Mouse (Mus musculus) midbrain, embryonic 13.5 days (tissue): ENCODE data around the gene Lhx1. TPM values are rescaled to one million over a fixed set of nuclear protein-coding genes. Genes with fewer than 3 reads are reported as not detected.

Experiments
- ATAC-seq: fragments of 200-750 bp; cut with Nextera tagmentation; 2 replicates; pipeline ENCODE4 v1.8.0; 2017; ENCODE audit warnings: mild to moderate bottlenecking, moderate TSS enrichment, moderate library complexity
- H3K27ac ChIP-seq: fragments of 300-500 bp; sonication (generic); 2 replicates; pipeline ENCODE4 v1.5.1; 2015; ENCODE audit warnings: inconsistent platforms, mild to moderate bottlenecking, moderate library complexity
- H3K27me3 ChIP-seq: fragments of 300-500 bp; sonication (generic); 2 replicates; pipeline ENCODE4 v1.6.1; 2015; ENCODE audit warnings: mild to moderate bottlenecking, inconsistent platforms
- H3K36me3 ChIP-seq: fragments of 300-500 bp; sonication (generic); 2 replicates; pipeline ENCODE4 v1.6.1; 2015; ENCODE audit warnings: mild to moderate bottlenecking, inconsistent platforms
- H3K4me1 ChIP-seq: fragments of 300-500 bp; sonication (generic); replicated peaks from 2 replicates; pipeline ENCODE4 v1.6.1; 2015; ENCODE audit warnings: inconsistent platforms
- H3K4me2 ChIP-seq: fragments of 300-500 bp; sonication (generic); replicated peaks from 2 replicates; pipeline ENCODE4 v1.6.1; 2015; ENCODE audit warnings: moderate library complexity, mild to moderate bottlenecking, inconsistent platforms
- H3K4me3 ChIP-seq: fragments of 300-500 bp; sonication (generic); replicated peaks from 2 replicates; pipeline ENCODE4 v1.5.1; 2015; ENCODE audit warnings: mild to moderate bottlenecking, inconsistent platforms
- H3K9ac ChIP-seq: fragments of 300-500 bp; sonication (generic); replicated peaks from 2 replicates; pipeline ENCODE4 v1.6.1; 2015; ENCODE audit warnings: mild to moderate bottlenecking, inconsistent platforms
- H3K9me3 ChIP-seq: fragments of 300-500 bp; sonication (generic); 2 replicates; pipeline ENCODE4 v1.6.1; 2016; ENCODE audit warnings: mild to moderate bottlenecking, inconsistent platforms
- WGBS: fragments of 180-500 bp; shearing (Covaris S2); methylation state at CpG from one replicate; pipeline ENCODE4 v1.1.7; 2015; 5-methylcytosine and 5-hydroxymethylcytosine counted together
- polyA plus RNA-seq: library from polyadenylated mRNA; unstranded; fragments of >200 nt; fragmentation: Nextera tagmentation; extraction: Ambion mirVana; gene quantifications from 2 replicates; pipeline ENCODE4 v1.2.1, GENCODE M21; 2015

The Lhx1 gene
- 57.5 and 62.7 TPM in 2 replicates for polyA plus RNA-seq

- Histone ChIP-seq H3K36me3 (no peaks in the 10 kb centered on the region), H3K4me2 (peak within 1 kb of the TSS; percentile 71), H3K4me3 (peak within 1 kb of the TSS; percentile 61), H3K27me3 (peaks cover 100% of the 10 kb centered on the region), H3K4me1 (peaks cover 55% of the 10 kb centered on the region), H3K27ac (peak within 1 kb of the TSS; percentile 91), H3K9ac (peak within 1 kb of the TSS; percentile 89), H3K9me3 (no peaks in the 10 kb centered on the region)
- peak; percentile 92 for ATAC-seq
- under 1% methylated on average over 64 of the region's 64 CpGs for WGBS
Measured at GRCm38 (mm10) chr11:84525421-84526274, at the start of gene Lhx1. Gene Lhx1 (minus strand): TSS chr11:84525535.

GRCm38 (mm10) chr11:84574834-84575233 lies 49.5 kb upstream of the Lhx1 start:
- Histone ChIP-seq H3K4me3 (no peak overlapping the region), H3K4me1 (peaks cover 62% of the 10 kb centered on the region), H3K4me2 (no peak overlapping the region), H3K9me3 (no peaks in the 10 kb centered on the region), H3K27me3 (peaks cover 12% of the 10 kb centered on the region; the same call in 1 of the 2 replicates), H3K9ac (no peak overlapping the region), H3K36me3 (no peaks in the 10 kb centered on the region), H3K27ac (peak overlapping the region; percentile 41)
- WGBS: 11% methylated on average over 8 of the region's 8 CpGs
- 0 out of 2 replicates have a peak, but pooled peaks have one; percentile 52 for ATAC-seq

GRCm38 (mm10) chr11:84573637-84574036 lies 48.3 kb upstream of the Lhx1 start:
- H3K4me3 ChIP-seq: no peak overlapping the region
- H3K27ac ChIP-seq: peak overlapping the region; percentile 37
- no peak overlapping the region for H3K9ac ChIP-seq
- no peak overlapping the region for H3K4me2 ChIP-seq
- H3K4me1 ChIP-seq: peaks cover 61% of the 10 kb centered on the region
- H3K9me3 ChIP-seq: no peaks in the 10 kb centered on the region
- peaks cover 12% of the 10 kb centered on the region; the same call in 1 of the 2 replicates for H3K27me3 ChIP-seq
- 28% methylated on average over 8 of the region's 8 CpGs for WGBS
- no peaks in the 10 kb centered on the region for H3K36me3 ChIP-seq
- 0 out of 2 replicates have a peak, but pooled peaks have one; percentile 7 for ATAC-seq

GRCm38 (mm10) chr11:84570812-84571211 lies 45.5 kb upstream of the Lhx1 start:
- 68% methylated on average over 5 of the region's 5 CpGs for WGBS
- H3K27ac ChIP-seq: peak overlapping the region; percentile 89
- ATAC-seq: no peak
- H3K9ac ChIP-seq: no peak overlapping the region
- no peak overlapping the region for H3K4me3 ChIP-seq
- no peaks in the 10 kb centered on the region for H3K9me3 ChIP-seq
- H3K4me1 ChIP-seq: peaks cover 57% of the 10 kb centered on the region
- H3K4me2 ChIP-seq: no peak overlapping the region
- H3K27me3 ChIP-seq: peaks cover 3% of the 10 kb centered on the region; the same call in 1 of the 2 replicates
- no peaks in the 10 kb centered on the region for H3K36me3 ChIP-seq

- peaks cover 57% of the 10 kb centered on the region for H3K4me1 ChIP-seq
- no peak overlapping the region for H3K4me3 ChIP-seq
- peak; percentile 62 for ATAC-seq
- 37% methylated on average over 12 of the region's 12 CpGs for WGBS
- peak overlapping the region; percentile 28 for H3K4me2 ChIP-seq
- H3K27ac ChIP-seq: peak overlapping the region; percentile 89
- H3K27me3 ChIP-seq: no peaks in the 10 kb centered on the region
- H3K9ac ChIP-seq: peak overlapping the region; percentile 37; the same call in 1 of the 2 replicates
- H3K36me3 ChIP-seq: no peaks in the 10 kb centered on the region
- no peaks in the 10 kb centered on the region for H3K9me3 ChIP-seq
Measured at GRCm38 (mm10) chr11:84570392-84570791, 45.1 kb upstream of the Lhx1 start.

GRCm38 (mm10) chr11:84569052-84569751 lies 43.9 kb upstream of the Lhx1 start:
- 37% methylated on average over 5 of the region's 8 CpGs for WGBS
- Histone ChIP-seq H3K27ac (peak overlapping the region; percentile 89), H3K4me2 (no peak overlapping the region), H3K9me3 (no peaks in the 10 kb centered on the region), H3K4me3 (no peak overlapping the region), H3K4me1 (peaks cover 46% of the 10 kb centered on the region), H3K9ac (0 out of 2 replicates have a peak overlapping the region, but pooled peaks have one; percentile 19), H3K36me3 (no peaks in the 10 kb centered on the region), H3K27me3 (no peaks in the 10 kb centered on the region)
- peak; percentile 74 for ATAC-seq

GRCm38 (mm10) chr11:84568482-84568881 lies 43.1 kb upstream of the Lhx1 start:
- Histone ChIP-seq H3K36me3 (no peaks in the 10 kb centered on the region), H3K9me3 (no peaks in the 10 kb centered on the region), H3K4me2 (no peak overlapping the region), H3K27ac (peak overlapping the region; percentile 89), H3K4me3 (no peak overlapping the region), H3K4me1 (peaks cover 46% of the 10 kb centered on the region), H3K9ac (no peak overlapping the region), H3K27me3 (no peaks in the 10 kb centered on the region)
- ATAC-seq: 0 out of 2 replicates have a peak, but pooled peaks have one; percentile 12
- 33% methylated on average over 5 of the region's 5 CpGs for WGBS

- ATAC-seq: no peak
- Histone ChIP-seq H3K4me2 (no peak overlapping the region), H3K4me3 (no peak overlapping the region), H3K4me1 (peaks cover 55% of the 10 kb centered on the region), H3K27me3 (no peaks in the 10 kb centered on the region), H3K36me3 (no peaks in the 10 kb centered on the region), H3K9ac (no peak overlapping the region), H3K9me3 (no peaks in the 10 kb centered on the region), H3K27ac (no peak overlapping the region)
- WGBS: 54% methylated on average over 8 of the region's 8 CpGs
Measured at GRCm38 (mm10) chr11:84566691-84567090, 41.4 kb upstream of the Lhx1 start.

GRCm38 (mm10) chr11:84565224-84565623 lies 39.9 kb upstream of the Lhx1 start:
- peaks cover 47% of the 10 kb centered on the region for H3K4me1 ChIP-seq
- no peak overlapping the region for H3K27ac ChIP-seq
- ATAC-seq: no peak
- H3K9ac ChIP-seq: no peak overlapping the region
- no peaks in the 10 kb centered on the region for H3K9me3 ChIP-seq
- no peak overlapping the region for H3K4me2 ChIP-seq
- H3K27me3 ChIP-seq: 0 out of 2 replicates have a peak, but pooled peaks cover 4% of the 10 kb centered on the region
- no peaks in the 10 kb centered on the region for H3K36me3 ChIP-seq
- H3K4me3 ChIP-seq: no peak overlapping the region
- 85% methylated on average over 3 of the region's 3 CpGs for WGBS

GRCm38 (mm10) chr11:84563360-84563759 lies 38.0 kb upstream of the Lhx1 start:
- peaks cover 29% of the 10 kb centered on the region for H3K4me1 ChIP-seq
- ATAC-seq: peak; percentile 67
- H3K9me3 ChIP-seq: no peaks in the 10 kb centered on the region
- H3K27me3 ChIP-seq: 0 out of 2 replicates have a peak, but pooled peaks cover 4% of the 10 kb centered on the region
- H3K36me3 ChIP-seq: no peaks in the 10 kb centered on the region
- 0 out of 2 replicates have a peak overlapping the region, but pooled peaks have one; percentile 9 for H3K4me2 ChIP-seq
- 23% methylated on average over 7 of the region's 7 CpGs for WGBS
- no peak overlapping the region for H3K4me3 ChIP-seq
- H3K27ac ChIP-seq: peak overlapping the region; percentile 67
- peak overlapping the region; percentile 23; the same call in 1 of the 2 replicates for H3K9ac ChIP-seq

GRCm38 (mm10) chr11:84562758-84563347 lies 37.5 kb upstream of the Lhx1 start:
- Histone ChIP-seq H3K27me3 (0 out of 2 replicates have a peak, but pooled peaks cover 4% of the 10 kb centered on the region), H3K27ac (peak overlapping the region; percentile 67), H3K4me1 (peaks cover 24% of the 10 kb centered on the region), H3K4me3 (no peak overlapping the region), H3K36me3 (no peaks in the 10 kb centered on the region), H3K9me3 (no peaks in the 10 kb centered on the region), H3K4me2 (peak overlapping the region; percentile 15; the same call in 1 of the 2 replicates), H3K9ac (peak overlapping the region; percentile 23; the same call in 1 of the 2 replicates)
- WGBS: 7% methylated on average over 9 of the region's 9 CpGs
- ATAC-seq: peak; percentile 68
